Mouse (Mus musculus): ENCODE data around the gene Med18.
"Not testable (repeated sequence)": the region's sequence is repeated elsewhere in the genome, so short reads cannot be mapped to it uniquely, and the experiment has no call there.

The Med18 gene

DNA sequence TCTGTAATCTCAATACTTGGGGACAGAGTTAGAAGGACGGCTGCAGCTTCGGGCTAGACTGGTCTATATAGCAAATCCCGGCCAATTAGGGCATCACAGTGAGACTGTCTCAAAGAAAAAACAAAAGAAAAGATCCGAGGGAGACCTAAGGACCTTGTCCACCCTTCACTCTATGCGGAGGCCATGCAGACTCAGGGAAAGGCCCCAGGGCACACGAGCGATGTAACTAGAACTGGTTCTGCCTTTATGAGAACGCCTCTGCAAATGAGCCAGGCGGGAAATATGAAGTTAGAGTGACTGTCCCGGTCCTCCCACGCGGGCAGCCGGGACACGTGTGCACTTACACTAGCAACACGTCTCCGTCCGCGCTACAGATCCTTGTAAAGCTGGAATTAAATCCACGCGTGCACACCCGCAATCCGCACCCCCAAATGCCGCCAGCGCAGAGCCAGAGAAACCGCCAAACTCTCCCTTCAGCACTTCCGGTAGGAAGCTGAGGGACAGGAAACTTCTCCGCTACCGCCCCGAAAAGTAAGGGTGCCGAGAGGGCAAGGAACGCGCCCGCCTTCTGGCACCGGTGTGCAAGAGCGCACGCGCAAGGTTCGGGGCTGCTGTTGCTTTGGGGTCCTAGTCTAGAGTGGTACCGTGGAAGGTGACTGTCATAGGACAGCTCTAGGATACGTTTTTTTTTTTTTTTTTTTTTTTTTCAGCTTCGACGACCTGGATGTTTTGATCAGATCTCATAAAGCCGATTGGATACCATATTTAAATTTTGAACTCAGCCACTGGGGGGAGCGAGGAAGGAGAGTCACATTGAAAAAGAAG lies at the start of gene Med18:
Gene Med18 (minus strand): TSS at position 492 of the 825 bp plus-strand sequence.
- DNase-seq: peak; percentile 96

- DNase-seq: no peak
Measured at GRCm38 (mm10) chr4:132512080-132512479, 48.4 kb upstream of the Med18 start.

- peak; percentile 98 for DNase-seq
Measured at GRCm38 (mm10) chr4:132510352-132510798, 46.7 kb upstream of the Med18 start, which contains the start of gene Sesn2. Gene Sesn2, minus strand, starts transcription at chr4:132510501.

- DNase-seq: peak; percentile 94
Measured at GRCm38 (mm10) chr4:132509621-132510296, 46.0 kb upstream of the Med18 start.

DNA sequence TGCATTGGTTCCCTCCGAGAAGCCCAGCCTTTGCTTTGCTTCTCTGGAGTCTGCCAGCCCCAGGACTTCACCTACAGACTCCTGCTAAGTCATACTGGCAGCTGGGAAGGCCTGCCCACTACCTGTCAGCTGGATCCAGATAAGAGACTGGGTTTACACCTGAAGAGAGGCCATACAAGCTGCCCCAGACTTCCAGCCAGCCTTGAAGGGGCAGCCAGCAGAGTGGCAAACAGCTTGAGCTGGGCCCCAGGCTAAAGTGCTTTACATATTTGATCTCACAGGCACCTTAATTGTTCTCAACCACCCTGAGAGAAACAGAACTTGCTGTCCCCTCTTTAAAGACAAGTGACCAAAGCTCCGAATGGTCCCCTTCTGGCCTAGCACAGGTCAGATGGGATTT lies 43.5 kb upstream of the Med18 start:
- DNase-seq: no peak

DNA sequence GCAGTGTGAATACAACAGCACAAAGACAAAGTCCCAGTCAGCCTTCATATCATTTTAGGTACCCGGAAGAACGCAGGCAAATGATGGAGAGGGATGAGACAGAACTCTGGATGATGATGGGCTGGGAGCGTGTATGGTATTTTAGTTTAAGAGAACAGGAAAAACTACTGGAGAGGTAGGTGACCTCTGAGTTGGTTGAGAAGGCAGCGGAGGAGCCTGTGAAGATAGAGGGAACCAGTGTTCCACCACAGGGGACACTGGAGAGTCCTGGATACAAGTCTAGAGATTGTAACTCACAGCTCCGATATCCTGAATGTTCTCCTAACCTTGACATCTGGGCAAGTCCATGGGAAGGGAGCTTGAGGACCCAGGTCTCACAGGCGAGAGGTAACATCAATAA lies 42.5 kb upstream of the Med18 start:
- no peak for DNase-seq

GRCm38 (mm10) chr4:132505800-132506199 lies 42.1 kb upstream of the Med18 start:
- DNase-seq: no peak

- DNase-seq: no peak
Measured at GRCm38 (mm10) chr4:132505034-132505738, 41.5 kb upstream of the Med18 start.

- DNase-seq: no peak
Measured at GRCm38 (mm10) chr4:132503344-132503743, 39.6 kb upstream of the Med18 start.

GRCm38 (mm10) chr4:132501639-132502038 lies 37.9 kb upstream of the Med18 start:
- no peak for DNase-seq

- DNase-seq: no peak
Measured at GRCm38 (mm10) chr4:132494271-132494918, 30.7 kb upstream of the Med18 start.

GRCm38 (mm10) chr4:132492178-132493060 lies 28.7 kb upstream of the Med18 start:
- peak; percentile 84 for DNase-seq

- peak; percentile 83 for DNase-seq
Measured at GRCm38 (mm10) chr4:132491748-132492147, 28.0 kb upstream of the Med18 start.

DNA sequence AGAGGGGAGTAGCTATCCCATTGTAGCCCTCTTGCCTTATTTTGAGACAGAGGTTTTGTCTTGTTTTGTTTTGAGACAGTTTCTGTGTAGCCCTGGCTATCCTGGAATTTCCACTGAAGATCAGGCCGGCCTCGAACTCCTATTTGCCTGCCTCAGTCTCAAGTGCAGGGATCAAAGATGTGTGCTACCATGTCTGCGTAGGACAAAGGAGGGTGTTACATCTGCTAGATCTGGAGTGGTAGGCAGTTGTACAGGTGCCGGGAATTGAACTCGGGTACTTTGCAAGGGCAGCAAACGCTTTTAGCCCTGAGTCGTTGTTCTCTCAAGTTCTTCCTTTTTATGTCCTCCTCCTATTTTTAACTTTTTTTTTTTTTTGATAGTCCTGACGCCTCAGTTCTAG lies 27.3 kb upstream of the Med18 start:
- no peak for DNase-seq

DNA sequence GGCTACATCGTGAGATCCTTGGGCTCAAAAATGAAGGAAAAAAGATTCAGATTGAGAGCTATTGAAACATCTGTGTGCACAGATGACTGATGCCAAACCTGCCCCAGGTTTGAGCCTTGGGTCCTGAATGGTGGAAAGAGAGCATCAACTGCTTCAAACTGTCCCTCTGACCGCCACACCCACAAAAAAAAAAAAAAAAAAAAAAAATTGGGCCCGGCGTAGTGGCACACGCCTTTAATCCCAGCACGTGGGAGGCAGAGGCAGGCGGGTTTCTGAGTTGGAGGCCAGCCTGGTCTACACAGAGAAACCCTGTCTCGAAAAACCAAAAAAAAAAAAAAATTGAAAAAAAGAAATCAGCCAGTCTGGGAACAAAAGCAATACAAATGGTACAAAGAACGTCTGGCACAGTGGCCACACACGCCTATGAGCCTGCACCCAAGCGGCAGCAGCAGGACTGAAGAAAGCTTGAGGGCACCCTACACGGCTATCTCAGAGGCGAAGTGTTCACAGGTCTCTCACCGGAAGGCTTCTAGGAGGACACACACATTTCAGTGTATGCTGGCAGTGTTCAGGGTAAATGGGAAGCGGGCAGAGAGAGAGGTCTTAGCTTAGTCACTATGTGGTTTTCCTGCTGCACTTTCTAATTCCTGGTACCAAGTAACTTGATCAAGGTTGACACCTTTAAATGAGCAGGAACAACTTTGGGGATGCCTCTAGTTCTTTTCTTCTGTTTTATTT lies 26.7 kb upstream of the Med18 start:
- no peak for DNase-seq

DNA sequence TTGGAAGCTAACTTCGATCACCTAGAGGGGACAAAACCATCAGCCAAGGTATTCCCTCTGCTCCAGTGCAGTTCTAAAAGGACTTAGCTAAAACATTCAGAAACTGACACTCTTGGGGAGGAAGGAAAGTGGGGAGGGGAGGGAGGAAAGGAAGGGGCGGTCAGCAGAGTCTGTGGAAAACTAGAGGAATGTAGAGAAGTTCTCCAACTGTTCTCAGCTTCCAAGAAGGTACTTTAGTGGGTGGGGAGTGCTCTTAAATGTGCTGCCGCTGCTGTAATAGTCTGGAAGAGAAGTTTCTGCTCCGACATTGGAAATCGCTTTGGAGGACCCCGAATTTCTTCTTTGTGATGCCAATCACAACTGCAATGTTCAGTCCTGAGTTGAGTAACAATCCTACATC lies 25.3 kb upstream of the Med18 start:
- no peak for DNase-seq

DNA sequence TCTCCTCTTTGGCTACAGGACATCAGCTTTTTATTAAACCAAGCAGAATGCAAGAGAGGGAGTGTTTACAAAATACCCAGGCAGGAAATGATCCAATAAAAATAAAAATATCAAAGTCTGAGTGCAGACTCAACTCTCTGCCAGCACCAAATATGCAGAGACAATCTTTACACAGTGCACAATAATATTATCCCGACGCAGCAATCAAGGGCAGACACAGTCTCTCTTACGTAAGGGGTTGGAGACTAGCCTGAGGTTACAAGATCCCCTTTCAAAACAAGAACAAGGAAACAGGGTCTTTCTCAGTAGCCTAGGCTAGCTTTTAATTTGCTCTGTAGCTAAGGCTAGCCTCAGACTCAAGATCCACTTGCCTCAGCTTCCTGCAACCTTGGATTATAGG lies 24.8 kb upstream of the Med18 start:
- DNase-seq: no peak

GRCm38 (mm10) chr4:132484820-132485219 lies 21.1 kb upstream of the Med18 start:
- DNase-seq: peak; percentile 52

DNA sequence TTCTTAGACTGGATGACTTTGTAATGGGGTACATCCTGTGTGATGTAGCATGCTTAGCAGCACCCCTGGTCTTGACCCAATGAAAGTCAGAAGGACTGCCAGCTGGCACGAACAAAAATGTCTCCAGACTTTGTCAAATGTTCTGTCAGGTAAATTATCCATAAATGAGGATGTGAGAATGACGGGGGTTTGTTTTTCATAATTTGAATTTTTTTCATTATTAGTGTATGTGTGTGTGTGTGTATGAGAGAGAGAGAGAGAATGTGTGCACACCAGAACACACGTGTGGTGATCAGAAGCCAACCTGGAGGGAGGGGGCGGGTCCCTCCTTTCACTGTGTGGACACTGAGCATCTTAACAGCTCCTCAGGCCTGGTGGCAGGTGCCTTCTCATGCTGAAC lies 20.5 kb upstream of the Med18 start:
- no peak for DNase-seq

DNA sequence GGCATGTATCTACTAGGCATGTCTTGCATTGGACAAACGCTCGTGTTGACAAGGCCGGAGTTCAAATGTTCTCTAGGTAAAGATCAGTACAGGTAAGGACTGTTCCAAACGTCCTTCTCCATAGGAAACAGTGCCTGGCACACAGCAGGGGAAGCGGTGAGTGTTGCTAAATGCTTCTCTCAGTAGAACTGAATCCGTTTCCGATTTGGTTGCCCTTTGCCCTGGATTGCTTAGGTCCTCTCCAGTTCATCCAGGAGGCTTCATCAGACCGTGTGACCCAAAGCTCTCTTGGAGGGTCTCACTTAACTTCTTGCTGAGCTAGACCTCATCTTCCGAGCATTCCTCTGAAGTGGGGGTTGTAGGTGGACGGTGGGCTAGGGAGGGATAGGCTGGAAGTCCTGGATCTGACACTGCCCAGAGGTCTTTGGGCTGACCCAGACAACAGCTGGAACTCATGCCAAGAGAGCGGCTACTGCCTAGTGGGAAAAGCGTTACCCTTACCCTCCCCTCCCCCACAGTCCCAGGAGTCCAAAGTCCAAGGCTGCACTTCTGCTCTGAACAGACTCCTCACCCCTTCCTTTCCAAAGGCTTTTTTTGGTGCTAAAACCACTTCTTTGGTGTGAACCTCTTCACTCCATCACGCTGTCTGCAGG lies 19.4 kb upstream of the Med18 start:
- peak; percentile 84 for DNase-seq

DNA sequence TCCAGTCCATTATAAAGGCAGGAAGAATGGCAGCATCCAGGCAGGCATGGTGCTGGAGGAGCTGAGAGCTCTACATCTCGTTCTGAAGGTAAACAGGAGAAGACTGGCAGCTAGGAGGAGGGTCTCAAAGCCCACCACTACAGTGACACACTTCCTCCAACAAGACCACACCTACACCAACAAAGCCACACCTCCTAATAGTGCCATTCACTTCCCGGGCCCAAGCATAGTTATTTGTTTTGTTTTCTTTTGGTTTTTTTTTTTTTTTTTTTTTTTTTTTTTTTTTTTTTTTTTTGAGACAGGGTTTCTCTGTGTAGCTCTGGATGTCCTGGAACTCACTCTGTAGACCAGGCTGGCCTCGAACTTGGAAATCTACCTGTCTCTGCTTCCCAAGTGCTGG lies 18.4 kb upstream of the Med18 start:
- DNase-seq: not testable (repeated sequence)

Data from kidney, postnatal 10 days (tissue).